Mouse (Mus musculus) splenic B cell, adult 2 months (primary cell): ENCODE results near the gene Calhm4.
"Not testable (repeated sequence)": the region's sequence is repeated elsewhere in the genome, so short reads cannot be mapped to it uniquely, and the experiment has no call there.

Source experiments
- DNase-seq: peaks from one replicate; pipeline ENCODE4 v3.0.0-alpha.2; 2011; ENCODE audit warnings: low read depth, low spot score
- H3K27me3 ChIP-seq: 2 replicates; pipeline ENCODE4 v1.6.1; 2012; ENCODE audit warnings: mild to moderate bottlenecking, low read length, moderate library complexity, mixed read lengths; ENCODE audit not compliant: control insufficient read depth, poor library complexity, insufficient read depth, severe bottlenecking
- H3K36me3 ChIP-seq: 2 replicates; pipeline ENCODE4 v1.6.1; 2012; ENCODE audit warnings: mild to moderate bottlenecking, low read length, moderate library complexity, mixed read lengths; ENCODE audit not compliant: control insufficient read depth, poor library complexity, insufficient read depth, severe bottlenecking

Calhm4 gene

GRCm38 (mm10) chr10:34030322-34030721, 13.8 kb downstream of the Calhm4 start:
- H3K36me3 ChIP-seq, result no peaks in the 10 kb centered on the region
- peak; percentile 54 for DNase-seq
- H3K27me3 ChIP-seq, result no peaks in the 10 kb centered on the region; the same call in 1 of the 2 replicates

GRCm38 (mm10) chr10:34019302-34020075, 24.6 kb downstream of the Calhm4 start, which contains the start of gene Rwdd1:
Gene Rwdd1 (minus strand): TSS chr10:34019624.
- peak; percentile 97 for DNase-seq
- no peaks in the 10 kb centered on the region for H3K36me3 ChIP-seq
- H3K27me3 ChIP-seq, result no peaks in the 10 kb centered on the region

GRCm38 (mm10) chr10:34018746-34019301, 25.3 kb downstream of the Calhm4 start:
- H3K27me3 ChIP-seq, result no peaks in the 10 kb centered on the region
- peak; percentile 33 for DNase-seq
- H3K36me3 ChIP-seq, result no peaks in the 10 kb centered on the region

GRCm38 (mm10) chr10:34013241-34013640, 30.9 kb downstream of the Calhm4 start:
- DNase-seq, result no peak
- H3K27me3 ChIP-seq, result no peaks in the 10 kb centered on the region
- H3K36me3 ChIP-seq, result 0 out of 2 replicates have a peak, but pooled peaks cover 2% of the 10 kb centered on the region

GRCm38 (mm10) chr10:34012581-34012980, 31.5 kb downstream of the Calhm4 start:
- Histone ChIP-seq H3K27me3 (no peaks in the 10 kb centered on the region), H3K36me3 (0 out of 2 replicates have a peak, but pooled peaks cover 2% of the 10 kb centered on the region)
- no peak for DNase-seq

- no peak for DNase-seq
- H3K36me3 ChIP-seq, result peaks cover 18% of the 10 kb centered on the region; the same call in 1 of the 2 replicates
- no peaks in the 10 kb centered on the region for H3K27me3 ChIP-seq
These were observed 45.7 kb downstream of the Calhm4 start for GRCm38 (mm10) chr10:33998397-33998796.

GRCm38 (mm10) chr10:33996686-33997085, 47.4 kb downstream of the Calhm4 start:
- H3K27me3 ChIP-seq, DNase-seq: not testable (repeated sequence)
- peaks cover 12% of the 10 kb centered on the region; the same call in 1 of the 2 replicates for H3K36me3 ChIP-seq
